Mouse (Mus musculus): ENCODE measurements at regions not wholly inside any gene's neighbourhood (a gene's known extent, or its start where the extent isn't known, plus 50 kb on each side); places are given as distances from the start of the nearest gene placed in this dataset.

DNA sequence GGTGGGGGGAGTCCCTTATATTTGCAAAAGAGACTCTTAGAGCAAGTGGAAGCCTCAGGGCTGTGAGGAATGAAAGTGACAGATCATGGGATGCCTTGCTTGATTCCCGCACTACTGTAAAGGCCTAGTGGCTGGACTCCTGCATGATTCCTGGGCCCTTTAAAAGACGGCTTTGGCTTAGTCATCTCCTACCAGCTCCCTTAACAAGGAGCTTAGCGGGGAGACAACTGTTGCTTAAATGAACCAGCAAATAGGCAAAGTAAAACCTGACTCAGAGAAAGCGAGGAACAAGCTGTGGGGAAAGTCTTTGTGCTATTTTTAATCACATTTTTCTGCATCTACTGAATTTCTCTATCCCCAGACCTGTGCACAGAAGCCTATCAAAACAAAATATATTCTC, 165.5 kb downstream of the Emp1 start:
- 74% methylated on average over 4 of the region's 4 CpGs for WGBS
- no peak for DNase-seq (ENCODE audit: low spot score)
- Histone ChIP-seq H3K27ac (no peak overlapping the region), H3K36me3 (no peaks in the 10 kb centered on the region), H3K4me1 (replicated peaks) (peaks cover 5% of the 10 kb centered on the region; the same call in 1 of the 2 replicates), H3K27me3 (ENCODE audit: insufficient read depth, poor library complexity, severe bottlenecking) (no peaks in the 10 kb centered on the region), H3K4me3 (no peak overlapping the region), H3K9me3 (no peaks in the 10 kb centered on the region)

- Histone ChIP-seq H3K4me3 (no peak overlapping the region), H3K27me3 (ENCODE audit: insufficient read depth, poor library complexity, severe bottlenecking) (no peaks in the 10 kb centered on the region), H3K36me3 (no peaks in the 10 kb centered on the region), H3K9me3 (no peaks in the 10 kb centered on the region), H3K27ac (no peak overlapping the region), H3K4me1 (replicated peaks) (0 out of 2 replicates have a peak, but pooled peaks cover 6% of the 10 kb centered on the region)
- 66% methylated on average over 9 of the region's 9 CpGs for WGBS
- no peak for DNase-seq (ENCODE audit: low spot score)
Observed at GRCm38 (mm10) chr6:135539791-135540646, 177.7 kb downstream of the Emp1 start.

DNA sequence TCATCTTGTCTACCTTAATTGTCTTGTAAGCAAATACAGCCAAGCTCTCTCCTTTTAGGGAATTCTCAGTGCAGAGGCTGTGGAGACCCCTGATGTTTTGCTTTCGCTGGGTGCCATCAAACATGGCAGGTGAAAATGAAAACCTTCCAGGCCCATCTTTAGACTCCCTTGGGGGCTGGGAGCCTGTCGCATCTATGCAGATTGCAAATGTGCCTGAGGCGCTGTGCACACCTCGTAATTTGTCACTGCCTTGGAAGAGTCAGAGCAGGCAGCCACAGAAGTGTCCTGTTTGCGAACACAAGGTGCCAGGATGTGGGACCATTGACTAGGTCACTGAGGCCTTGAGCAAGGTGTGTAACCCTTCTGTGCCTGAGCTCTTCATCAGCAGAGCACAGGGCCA, 179.2 kb downstream of the Emp1 start:
- DNase-seq (ENCODE audit: low spot score), result no peak
- Histone ChIP-seq H3K27me3 (ENCODE audit: insufficient read depth, poor library complexity, severe bottlenecking) (no peaks in the 10 kb centered on the region), H3K4me3 (no peak overlapping the region), H3K9me3 (no peaks in the 10 kb centered on the region), H3K36me3 (no peaks in the 10 kb centered on the region), H3K4me1 (replicated peaks) (0 out of 2 replicates have a peak, but pooled peaks cover 6% of the 10 kb centered on the region), H3K27ac (no peak overlapping the region)
- WGBS, result 75% methylated on average over 5 of the region's 5 CpGs

- WGBS, result 61% methylated on average over 5 of the region's 5 CpGs
- no peaks in the 10 kb centered on the region for H3K36me3 ChIP-seq
- 0 out of 2 replicates have a peak, but pooled peaks cover 6% of the 10 kb centered on the region for H3K4me1 ChIP-seq (replicated peaks)
- no peak overlapping the region for H3K27ac ChIP-seq
- H3K9me3 ChIP-seq, result no peaks in the 10 kb centered on the region
- H3K4me3 ChIP-seq, result no peak overlapping the region
- no peak for DNase-seq (ENCODE audit: low spot score)
- no peaks in the 10 kb centered on the region for H3K27me3 ChIP-seq (ENCODE audit: insufficient read depth, poor library complexity, severe bottlenecking)
Observed at GRCm38 (mm10) chr6:135542356-135542755, 180.0 kb downstream of the Emp1 start.

DNA sequence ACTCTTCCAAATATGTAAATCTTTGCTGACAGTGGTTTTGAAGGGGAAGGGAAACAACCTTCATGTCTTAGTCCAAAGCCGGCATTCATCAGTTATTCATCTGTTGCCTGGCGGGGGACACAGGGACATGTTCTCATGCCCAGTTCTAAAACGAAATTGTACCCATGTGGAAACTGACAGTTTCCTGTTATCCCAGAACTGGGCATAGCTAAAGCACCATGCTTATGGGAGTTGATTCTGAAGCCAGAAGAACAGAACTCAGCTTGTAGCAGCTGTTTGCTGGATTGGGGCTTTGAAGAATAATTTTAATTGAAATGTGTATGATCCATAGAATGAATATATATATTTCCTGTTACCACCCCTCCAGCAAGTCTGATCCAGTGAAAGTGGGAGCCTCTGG, 181.0 kb downstream of the Emp1 start:
- 0 out of 2 replicates have a peak, but pooled peaks cover 6% of the 10 kb centered on the region for H3K4me1 ChIP-seq (replicated peaks)
- no peak for DNase-seq (ENCODE audit: low spot score)
- H3K36me3 ChIP-seq, result no peaks in the 10 kb centered on the region
- H3K4me3 ChIP-seq, result no peak overlapping the region
- H3K27me3 ChIP-seq (ENCODE audit: insufficient read depth, poor library complexity, severe bottlenecking), result no peaks in the 10 kb centered on the region
- WGBS, result 77% methylated on average over 3 of the region's 3 CpGs
- no peaks in the 10 kb centered on the region for H3K9me3 ChIP-seq
- H3K27ac ChIP-seq, result no peak overlapping the region

DNA sequence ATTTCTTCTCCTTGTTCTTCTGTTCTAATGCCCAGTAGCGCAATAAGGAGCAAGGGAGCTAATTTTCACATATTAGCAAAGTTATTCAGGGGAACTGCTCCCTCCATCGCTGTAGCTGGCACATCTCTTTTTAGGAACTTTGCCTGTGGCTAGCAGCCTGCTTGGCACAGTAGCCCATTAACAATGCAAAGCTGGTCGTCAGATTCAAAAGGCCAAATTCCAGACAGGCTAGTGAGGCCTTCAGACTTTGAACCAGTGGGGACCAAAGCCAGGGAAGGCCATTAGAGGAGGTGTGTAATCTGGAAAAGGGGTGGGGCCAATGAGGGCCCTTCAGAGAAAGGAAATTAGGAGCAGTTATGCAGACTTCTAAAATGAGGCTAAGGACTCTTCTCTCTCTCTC, 181.5 kb downstream of the Emp1 start:
- no peaks in the 10 kb centered on the region for H3K9me3 ChIP-seq
- no peak for DNase-seq (ENCODE audit: low spot score)
- H3K36me3 ChIP-seq, result no peaks in the 10 kb centered on the region
- no peak overlapping the region for H3K27ac ChIP-seq
- no peak overlapping the region for H3K4me3 ChIP-seq
- no peaks in the 10 kb centered on the region for H3K27me3 ChIP-seq (ENCODE audit: insufficient read depth, poor library complexity, severe bottlenecking)
- H3K4me1 ChIP-seq (replicated peaks), result 0 out of 2 replicates have a peak, but pooled peaks cover 6% of the 10 kb centered on the region
- WGBS, result 64% methylated on average over 3 of the region's 3 CpGs

GRCm38 (mm10) chr6:135550368-135550950, 188.1 kb downstream of the Emp1 start:
- Histone ChIP-seq H3K36me3 (no peaks in the 10 kb centered on the region), H3K9me3 (no peaks in the 10 kb centered on the region), H3K27me3 (ENCODE audit: insufficient read depth, poor library complexity, severe bottlenecking) (no peaks in the 10 kb centered on the region), H3K27ac (no peak overlapping the region), H3K4me3 (no peak overlapping the region), H3K4me1 (replicated peaks) (no peaks in the 10 kb centered on the region)
- DNase-seq (ENCODE audit: low spot score), result no peak
- 48% methylated on average over 3 of the region's 3 CpGs for WGBS

- H3K4me1 ChIP-seq (replicated peaks), result no peaks in the 10 kb centered on the region
- WGBS, result 83% methylated on average over 3 of the region's 3 CpGs
Observed at GRCm38 (mm10) chr6:135552396-135552795, 190.1 kb downstream of the Emp1 start.

DNA sequence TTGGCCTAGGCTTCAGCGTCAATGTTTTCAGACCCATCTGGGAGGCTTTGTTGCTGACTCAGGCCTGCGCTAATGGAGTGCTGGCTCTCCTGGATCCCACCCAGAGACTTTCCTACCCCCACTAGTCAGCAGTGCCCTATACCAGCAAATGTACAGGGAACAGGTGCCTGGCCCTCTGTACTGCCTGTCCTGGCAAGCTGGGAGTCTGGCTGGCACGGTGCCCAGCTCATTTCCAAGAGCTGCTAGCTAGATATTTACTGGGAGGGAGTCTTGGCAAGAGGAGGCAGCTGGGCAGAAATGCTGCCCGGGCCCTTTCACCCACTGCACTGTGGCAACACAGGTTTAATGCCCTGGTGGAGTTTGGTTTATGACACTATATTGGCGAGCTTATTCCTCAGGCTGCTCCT, 197.2 kb downstream of the Emp1 start:
- 0 out of 2 replicates have a peak, but pooled peaks cover 3% of the 10 kb centered on the region for H3K4me1 ChIP-seq (replicated peaks)
- DNase-seq (ENCODE audit: low spot score), result no peak
- H3K36me3 ChIP-seq, result no peaks in the 10 kb centered on the region
- no peaks in the 10 kb centered on the region for H3K9me3 ChIP-seq
- 89% methylated on average over 5 of the region's 5 CpGs for WGBS
- H3K4me3 ChIP-seq, result no peak overlapping the region
- H3K27me3 ChIP-seq (ENCODE audit: insufficient read depth, poor library complexity, severe bottlenecking), result no peaks in the 10 kb centered on the region
- no peak overlapping the region for H3K27ac ChIP-seq

More at GRCm38 (mm10) chr6:135552396-135552795, 190.1 kb downstream of the Emp1 start:
- DNase-seq (ENCODE audit: low spot score), result no peak
- Histone ChIP-seq H3K4me3 (no peak overlapping the region), H3K9me3 (no peaks in the 10 kb centered on the region), H3K36me3 (no peaks in the 10 kb centered on the region), H3K27ac (no peak overlapping the region), H3K27me3 (ENCODE audit: insufficient read depth, poor library complexity, severe bottlenecking) (no peaks in the 10 kb centered on the region)

GRCm38 (mm10) chr6:135562267-135562666, 199.9 kb downstream of the Emp1 start:
- Histone ChIP-seq H3K4me1 (replicated peaks) (0 out of 2 replicates have a peak, but pooled peaks cover 6% of the 10 kb centered on the region), H3K9me3 (no peaks in the 10 kb centered on the region), H3K4me3 (no peak overlapping the region), H3K27me3 (ENCODE audit: insufficient read depth, poor library complexity, severe bottlenecking) (no peaks in the 10 kb centered on the region), H3K36me3 (no peaks in the 10 kb centered on the region), H3K27ac (no peak overlapping the region)
- 86% methylated on average over 2 of the region's 2 CpGs for WGBS
- no peak for DNase-seq (ENCODE audit: low spot score)

DNA sequence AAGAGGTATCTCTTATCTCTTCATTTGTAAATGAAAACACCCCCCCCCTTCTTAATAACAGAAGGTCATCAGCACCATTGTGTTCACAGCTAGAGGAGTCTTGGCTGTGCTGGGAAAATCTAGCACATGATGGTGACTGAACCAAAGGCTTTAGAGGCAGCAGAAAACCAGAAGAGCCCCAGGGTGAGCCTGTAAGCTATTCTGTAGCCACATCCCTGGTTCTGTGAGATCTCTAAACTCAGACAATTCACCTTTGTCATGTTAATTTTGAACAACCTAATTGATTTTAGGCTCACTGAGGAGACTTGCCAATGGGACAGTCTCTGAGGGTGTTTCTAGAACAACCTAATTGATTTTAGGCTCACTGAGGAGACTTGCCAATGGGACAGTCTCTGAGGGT, 201.4 kb downstream of the Emp1 start:
- Histone ChIP-seq H3K27ac (no peak overlapping the region), H3K27me3 (ENCODE audit: insufficient read depth, poor library complexity, severe bottlenecking) (no peaks in the 10 kb centered on the region), H3K4me3 (no peak overlapping the region), H3K36me3 (no peaks in the 10 kb centered on the region), H3K9me3 (no peaks in the 10 kb centered on the region), H3K4me1 (replicated peaks) (0 out of 2 replicates have a peak, but pooled peaks cover 6% of the 10 kb centered on the region)
- no peak for DNase-seq (ENCODE audit: low spot score)

DNA sequence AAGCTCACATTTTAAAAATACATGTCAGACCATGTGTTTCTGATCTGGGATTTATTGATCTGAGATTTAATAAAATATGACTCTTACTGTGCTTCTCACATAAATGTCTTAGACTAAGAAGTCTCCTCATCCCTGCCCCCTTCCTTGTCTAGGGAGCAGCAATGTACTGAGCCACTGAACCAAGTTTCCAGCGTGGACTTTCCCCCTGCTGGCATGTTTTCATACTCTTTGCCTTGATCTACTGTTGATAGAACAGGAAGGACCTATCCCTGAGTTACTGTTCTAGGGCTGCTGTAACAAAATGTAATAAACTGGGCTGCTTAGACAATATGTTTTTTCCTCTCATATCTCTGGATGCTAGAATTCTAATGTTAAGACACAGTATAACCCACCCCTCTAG, 206.7 kb downstream of the Emp1 start:
- Histone ChIP-seq H3K27me3 (ENCODE audit: insufficient read depth, poor library complexity, severe bottlenecking) (no peaks in the 10 kb centered on the region), H3K27ac (no peak overlapping the region), H3K36me3 (no peaks in the 10 kb centered on the region), H3K4me1 (replicated peaks) (0 out of 2 replicates have a peak, but pooled peaks cover 6% of the 10 kb centered on the region), H3K9me3 (no peaks in the 10 kb centered on the region), H3K4me3 (no peak overlapping the region)
- no peak for DNase-seq (ENCODE audit: low spot score)
- WGBS, result 64% methylated on average over 1 of the region's 1 CpGs

DNA sequence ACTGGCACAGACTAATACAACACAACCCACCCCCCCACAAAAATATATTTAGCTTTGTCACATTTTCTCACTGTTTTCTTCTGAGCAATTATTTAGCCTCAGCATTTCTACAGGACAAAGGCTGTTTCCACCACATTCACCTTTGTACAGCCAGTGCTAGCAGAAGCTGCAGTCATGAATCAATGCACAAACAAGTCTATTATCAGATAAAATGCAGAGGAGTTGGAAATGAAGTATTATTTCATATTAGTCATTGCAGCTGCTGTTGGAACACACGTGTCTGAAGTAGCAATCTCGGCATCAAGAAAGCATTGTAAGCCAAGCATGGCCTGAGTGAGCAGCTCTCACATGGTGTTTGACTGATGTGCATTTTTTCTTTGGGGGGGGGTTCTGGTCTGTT, 212.9 kb downstream of the Emp1 start:
- no peaks in the 10 kb centered on the region for H3K36me3 ChIP-seq
- no peaks in the 10 kb centered on the region; the same call in 1 of the 2 replicates for H3K4me1 ChIP-seq (replicated peaks)
- no peaks in the 10 kb centered on the region for H3K9me3 ChIP-seq
- H3K4me3 ChIP-seq, result no peak overlapping the region
- H3K27me3 ChIP-seq (ENCODE audit: insufficient read depth, poor library complexity, severe bottlenecking), result no peaks in the 10 kb centered on the region
- WGBS, result 84% methylated on average over 2 of the region's 2 CpGs
- no peak overlapping the region for H3K27ac ChIP-seq
- no peak for DNase-seq (ENCODE audit: low spot score)

All from hindbrain, embryonic 10.5 days (tissue).